Mouse (Mus musculus): ENCODE data around the gene Dusp10.

Dusp10 gene

DNA sequence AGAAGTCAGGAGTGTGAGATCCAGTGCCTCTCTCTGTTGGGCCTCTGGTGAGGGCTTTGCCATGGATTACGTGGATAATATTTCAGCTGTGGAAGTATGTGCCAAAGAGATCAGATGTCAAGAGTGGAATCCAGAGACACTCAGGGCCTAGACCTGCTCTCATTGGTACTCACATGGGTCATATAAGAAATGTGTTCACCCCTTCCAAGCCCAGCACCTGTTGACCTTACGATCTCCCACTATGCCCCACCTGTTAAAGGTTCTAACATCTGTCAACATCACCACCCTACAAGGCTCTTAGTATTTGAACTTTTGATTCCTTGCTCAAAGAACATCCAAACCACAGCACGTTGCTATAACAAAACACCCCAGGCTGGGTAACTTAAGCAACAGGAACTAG is 46.7 kb downstream of the Dusp10 start:
- DNase-seq = no peak

DNA sequence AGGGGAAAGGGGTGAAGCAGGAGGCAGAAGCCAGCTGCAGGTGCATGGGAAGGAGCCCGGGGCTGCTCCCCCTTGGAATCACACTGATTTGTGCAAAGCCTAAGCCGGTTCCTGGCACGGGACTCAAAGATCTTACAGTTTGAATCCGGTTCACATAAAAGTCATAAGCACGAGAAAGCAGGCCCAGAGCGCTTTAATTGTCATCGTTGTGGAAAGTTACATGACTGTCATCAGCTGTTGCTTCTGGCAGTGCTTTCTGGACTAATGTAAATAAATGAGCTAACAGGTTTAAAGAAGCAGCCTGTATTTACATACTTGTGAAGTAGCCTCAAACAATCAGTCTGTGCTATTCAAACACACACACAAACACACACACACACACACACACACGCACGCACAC is 47.3 kb downstream of the Dusp10 start:
- no peak for DNase-seq

DNA sequence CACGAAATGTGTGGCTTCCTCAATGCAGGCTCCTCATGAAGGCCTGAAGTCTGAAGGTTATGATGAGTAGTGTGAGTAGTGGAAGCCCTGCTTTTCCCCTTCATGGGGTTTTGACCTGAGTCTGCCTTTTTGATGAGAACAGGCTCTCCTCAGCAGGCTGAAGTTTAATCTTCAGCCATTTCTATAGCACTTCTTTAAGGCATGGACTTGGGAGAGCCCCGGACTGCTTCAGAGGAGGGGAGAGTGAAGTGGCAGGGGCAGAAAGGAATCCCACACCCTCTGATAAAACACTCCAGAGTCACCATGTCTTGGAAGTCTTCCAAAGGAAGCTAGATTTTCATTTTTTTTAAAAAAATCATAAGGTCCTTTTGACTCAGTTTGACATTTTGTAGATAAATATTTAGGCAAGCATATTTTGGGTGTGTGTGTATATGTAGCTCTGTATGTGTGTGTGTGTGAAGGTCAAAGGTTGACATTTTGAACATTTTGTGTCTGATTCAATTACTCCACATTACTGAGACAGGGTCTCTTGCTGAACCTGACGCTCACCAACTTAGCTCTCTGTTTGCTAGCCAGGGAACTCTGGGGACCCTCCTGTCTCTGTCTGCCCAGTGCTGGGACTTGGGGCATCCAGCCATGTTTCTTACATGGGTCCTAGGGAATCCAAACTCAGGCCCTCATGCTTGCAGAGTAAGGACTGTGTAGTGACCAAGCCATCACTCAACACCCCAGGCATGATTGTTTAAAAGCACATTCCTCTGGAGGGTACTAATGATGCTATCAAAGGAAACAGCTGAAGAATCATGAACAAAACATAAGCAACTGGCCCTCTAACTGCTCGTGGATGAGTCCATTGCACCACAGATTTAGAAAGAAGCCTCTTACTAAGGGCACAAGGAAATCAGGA is 48.0 kb downstream of the Dusp10 start:
- DNase-seq = no peak

DNA sequence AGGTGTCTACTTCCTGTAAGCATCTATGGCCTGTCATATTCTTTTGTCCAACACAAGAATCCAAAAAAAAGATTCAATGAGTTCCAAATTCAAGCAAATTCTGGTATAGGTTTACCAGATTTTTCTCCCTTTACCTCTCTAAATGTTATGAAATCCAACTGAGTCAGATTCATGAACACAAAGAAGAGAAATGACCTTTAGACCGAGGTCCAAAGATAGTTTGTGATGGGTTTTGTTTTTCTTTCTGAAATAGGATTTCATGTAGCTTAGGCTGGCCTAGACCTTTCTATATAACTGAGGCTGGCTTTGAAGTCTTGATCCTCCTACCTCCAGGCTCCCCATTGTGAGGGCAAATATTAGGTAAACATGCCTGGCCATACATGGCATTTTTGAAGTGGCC is 48.8 kb downstream of the Dusp10 start:
- no peak for DNase-seq

DNA sequence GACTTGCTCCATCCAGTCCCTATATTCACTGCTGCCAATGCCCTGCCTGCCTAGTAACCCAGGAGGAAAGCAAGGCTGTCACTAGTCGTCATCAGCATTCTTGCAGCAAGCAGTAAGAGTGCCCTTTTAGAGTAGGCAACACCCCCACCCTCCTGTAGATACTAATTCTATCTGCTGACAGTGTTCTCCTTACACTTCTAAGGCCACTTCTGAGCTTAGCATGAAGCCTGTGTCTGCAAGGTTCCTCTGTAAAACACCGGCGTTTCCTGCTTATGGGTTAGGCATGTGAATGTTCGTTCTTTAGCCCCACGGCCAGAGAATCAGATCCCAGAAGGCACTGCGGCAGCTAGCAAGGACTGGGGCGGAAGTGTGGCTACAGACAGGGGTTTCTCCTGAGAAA is 51.2 kb downstream of the Dusp10 start:
- DNase-seq = peak; percentile 67

DNA sequence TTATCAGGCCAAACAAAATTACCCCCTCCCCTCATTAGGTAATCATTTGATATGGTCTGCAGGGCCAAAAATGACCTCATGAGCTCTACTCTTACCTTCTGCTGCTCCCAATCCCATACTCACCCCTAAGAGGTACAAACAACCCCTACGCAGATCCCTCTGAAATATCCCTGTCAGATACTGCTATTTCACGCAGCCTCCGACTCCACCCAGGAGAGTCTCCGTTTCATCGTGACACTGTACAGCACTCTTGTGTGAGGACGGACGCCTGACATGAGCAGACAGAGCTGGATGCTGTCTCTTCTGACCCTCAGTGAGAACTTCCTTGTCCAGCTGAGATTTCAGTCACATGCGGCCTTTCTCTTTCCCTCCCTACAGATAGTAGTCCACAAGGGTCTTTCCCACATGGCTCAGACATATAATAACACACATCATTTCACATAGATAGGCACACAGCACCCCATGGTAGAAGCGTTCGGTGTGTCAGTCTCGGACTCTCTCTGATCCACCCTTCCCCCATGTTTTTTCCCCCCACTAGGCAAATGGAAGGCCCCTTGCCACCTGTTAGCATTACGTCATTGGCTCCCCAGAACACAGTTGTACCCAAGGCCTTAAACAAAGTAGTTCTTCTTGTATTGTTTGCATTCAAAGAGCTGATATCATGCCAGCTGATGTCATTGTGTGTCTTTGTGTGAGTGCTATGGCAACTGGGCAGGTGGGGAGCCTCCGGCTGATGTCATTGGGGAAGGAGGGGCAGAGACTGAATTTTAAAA is 52.7 kb downstream of the Dusp10 start:
- DNase-seq = no peak

DNA sequence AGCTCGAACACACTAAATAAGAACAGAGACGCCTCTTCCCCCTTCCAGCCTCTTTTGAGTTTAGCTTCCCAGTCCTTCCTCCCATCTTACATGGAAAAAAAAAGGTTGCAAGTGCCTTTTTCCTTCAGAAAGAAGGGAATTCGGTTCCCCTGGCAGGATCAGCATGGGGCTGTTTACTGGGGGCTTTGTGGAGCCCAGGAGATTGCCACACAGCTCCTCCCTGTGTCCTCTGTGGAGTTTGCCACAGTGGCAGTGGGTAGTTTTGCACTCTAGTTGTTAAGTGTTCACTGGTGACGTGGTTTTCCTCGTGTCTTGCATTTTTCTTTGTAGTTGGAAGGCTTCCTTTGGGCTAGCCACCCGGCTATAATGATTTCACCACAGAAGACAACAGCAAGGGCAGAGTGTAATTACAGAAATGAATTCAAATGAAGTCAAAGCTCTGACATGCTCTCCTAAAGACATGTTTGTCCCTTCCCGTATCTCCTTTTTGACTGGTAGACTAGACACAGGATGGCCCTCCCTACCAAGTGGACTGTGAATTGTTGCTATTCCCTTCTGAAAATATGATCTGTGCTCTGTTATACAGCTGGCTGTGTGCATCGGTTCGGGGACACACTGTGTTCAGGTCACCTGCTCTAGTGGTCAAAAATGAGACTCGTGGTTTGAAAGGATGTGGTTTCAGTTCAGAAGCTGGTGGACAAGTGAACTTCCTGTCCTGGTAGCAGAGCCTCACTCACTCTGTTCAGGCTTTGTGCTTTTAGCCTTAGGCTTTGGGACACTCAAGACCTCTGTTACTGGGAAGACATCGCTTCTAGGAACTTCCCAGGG is 53.6 kb downstream of the Dusp10 start:
- no peak for DNase-seq

DNA sequence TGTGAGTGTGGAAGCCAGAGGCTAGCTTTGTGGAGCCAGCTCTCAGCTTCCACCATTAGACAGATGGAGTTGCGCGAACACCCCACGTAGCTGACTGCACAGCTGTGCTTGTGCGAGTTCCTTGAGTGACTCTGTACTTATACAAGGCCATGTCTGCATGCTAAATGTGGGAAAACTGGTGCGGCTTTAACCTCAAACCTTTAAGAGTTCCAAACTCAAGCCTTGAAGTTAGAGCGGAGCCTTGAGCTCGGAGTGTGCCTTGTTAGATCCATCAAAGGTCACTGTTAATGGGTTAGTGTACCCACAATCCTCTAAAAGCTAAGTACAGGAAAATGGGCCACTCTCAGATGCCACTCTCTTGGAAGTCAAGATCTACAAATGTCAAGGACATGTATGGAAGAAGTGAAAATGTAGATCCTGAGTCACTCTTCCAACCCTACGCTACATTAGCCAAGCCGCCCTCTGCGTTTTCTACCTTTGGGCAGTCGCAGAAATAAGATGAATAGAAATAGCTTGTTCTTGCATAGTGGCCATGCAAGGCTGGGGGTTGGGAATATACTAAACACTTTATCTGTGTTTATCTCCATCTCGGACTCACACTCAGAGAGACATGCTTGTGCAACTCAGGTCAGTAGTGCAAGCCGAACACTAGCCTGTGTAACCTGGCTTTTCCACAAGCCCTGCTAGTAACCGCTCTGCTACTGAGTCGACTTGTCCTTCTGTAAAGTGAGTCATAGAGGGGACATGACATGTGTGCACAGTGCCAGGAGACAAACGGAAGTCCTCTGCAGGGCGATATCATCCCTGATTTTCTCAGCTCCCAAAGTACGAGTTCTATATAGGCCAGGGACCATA is 54.8 kb downstream of the Dusp10 start:
- no peak for DNase-seq

DNA sequence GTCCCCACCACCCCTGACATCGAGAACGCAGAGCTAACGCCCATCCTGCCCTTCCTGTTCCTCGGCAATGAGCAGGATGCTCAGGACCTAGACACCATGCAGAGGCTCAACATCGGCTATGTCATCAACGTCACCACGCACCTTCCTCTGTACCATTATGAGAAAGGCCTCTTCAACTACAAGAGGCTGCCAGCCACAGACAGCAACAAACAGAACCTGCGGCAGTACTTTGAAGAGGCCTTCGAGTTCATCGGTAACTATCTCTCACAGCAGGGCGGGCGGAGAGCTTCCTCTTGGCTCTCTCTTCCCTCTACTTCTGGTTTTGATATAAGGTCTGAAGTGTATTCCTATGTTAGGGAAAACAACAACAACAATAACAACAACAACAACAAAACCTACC is 55.9 kb downstream of the Dusp10 start:
- no peak for DNase-seq

DNA sequence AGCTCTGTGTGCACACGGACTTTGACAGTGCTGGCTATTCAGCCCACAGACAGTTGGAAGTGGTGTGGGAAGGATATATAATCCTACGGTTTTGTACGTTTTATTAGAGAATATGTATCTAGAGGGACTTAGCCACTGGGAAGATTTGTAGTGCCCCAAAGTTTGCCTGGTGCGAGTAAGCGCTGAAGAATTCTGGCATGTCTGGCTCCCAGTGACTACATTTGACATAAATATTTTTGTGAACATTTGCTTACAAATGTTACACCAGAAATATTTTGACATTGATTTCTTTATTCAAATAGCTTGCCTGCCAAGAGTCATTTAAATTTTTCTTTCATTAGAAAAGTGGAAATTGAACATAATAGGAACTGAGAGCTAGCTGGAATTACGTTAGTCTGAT is 63.0 kb downstream of the Dusp10 start:
- no peak for DNase-seq

DNA sequence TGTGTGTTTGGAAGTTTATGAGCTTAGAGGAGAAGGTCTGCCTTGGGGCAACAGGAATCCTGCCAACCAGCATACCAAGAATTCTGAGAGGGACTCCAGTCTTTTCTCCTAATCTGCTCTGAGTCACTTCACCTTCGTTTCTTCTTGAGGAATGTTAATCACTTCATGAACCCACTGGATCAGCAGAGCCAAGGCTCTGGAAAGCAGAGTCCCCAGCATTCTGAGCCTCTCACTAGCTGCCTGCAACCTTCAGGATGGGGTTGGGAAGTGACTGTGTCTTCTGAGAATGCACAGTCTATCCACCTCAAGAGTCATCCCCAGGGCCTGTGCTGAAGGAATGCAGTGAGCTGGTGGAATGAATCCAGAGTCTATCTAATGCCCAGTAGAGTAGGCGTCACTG is 63.7 kb downstream of the Dusp10 start:
- no peak for DNase-seq

DNA sequence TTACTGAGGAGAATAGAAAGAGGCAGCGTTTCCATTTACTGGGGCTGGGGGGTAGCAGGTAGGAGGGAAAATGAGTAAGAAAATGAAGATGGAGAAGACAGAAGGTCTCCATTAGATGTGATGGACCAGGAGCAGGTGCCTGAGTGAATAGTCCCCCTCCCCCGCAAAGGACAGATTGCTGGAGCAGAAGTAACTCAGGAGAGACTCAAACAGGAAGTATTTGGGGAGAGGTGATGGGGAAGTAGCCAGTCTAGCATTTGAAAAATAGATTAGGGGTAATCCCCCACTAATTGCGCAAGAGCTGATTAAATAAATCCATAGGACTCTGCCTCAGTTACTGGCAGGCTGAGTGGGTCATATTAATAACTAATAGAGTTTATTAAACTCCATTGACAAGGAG is 66.2 kb downstream of the Dusp10 start:
- DNase-seq = no peak

DNA sequence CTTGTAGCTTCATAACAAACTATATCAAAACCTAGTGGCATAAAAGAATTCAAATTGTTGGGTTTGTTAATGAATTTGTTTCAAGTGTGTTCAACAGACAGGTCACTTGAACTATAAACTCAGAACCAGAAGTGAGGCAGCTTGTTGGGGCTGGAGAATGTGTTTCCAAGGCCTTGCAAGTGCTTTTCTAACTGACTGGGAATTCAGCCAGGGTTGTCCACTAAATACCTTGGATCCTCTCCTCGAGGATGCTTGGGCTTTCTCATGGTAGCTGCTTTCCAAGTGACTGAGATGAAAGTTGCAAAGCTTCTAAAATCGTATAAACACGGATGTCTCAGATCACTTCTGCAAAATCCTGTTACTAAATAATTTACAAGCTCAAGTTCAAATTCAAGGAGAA is 69.6 kb downstream of the Dusp10 start:
- no peak for DNase-seq

DNA sequence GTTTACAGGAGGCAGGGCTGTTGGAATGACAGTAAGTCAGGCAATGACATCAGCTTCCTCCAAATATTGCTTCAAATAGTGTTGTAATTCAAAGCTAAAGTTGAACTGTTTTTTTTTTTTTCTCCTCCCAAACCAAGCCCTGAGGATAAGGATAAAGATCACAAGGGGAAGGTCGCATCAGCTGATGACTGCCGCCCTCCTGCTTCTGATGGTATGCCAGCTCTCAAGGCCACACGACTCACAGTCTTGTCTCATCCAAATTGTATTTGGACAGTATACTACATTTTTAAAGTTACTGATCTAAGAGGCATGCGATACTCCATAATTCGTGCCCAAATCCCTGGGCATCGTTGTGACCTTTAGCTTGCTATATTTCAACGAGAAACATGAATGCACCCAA is 70.1 kb downstream of the Dusp10 start:
- DNase-seq = no peak

DNA sequence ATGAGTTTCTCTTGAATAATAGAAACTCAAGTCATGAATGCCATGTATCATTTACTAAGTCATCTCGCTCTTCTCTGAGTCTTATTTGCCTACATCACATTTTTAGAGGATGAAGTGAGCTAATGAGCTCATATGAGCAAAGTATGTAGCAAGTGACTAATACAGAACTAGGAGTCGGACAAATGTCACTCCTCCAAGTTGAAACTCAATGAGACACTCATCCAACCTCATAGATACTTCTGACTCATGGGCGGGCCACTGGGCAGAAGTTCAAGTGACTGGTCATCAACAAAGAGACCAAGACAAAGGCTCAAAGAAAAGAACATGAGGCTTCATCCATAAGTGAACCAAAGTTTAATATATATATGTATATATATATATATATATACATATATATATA is 71.9 kb downstream of the Dusp10 start:
- DNase-seq = no peak

DNA sequence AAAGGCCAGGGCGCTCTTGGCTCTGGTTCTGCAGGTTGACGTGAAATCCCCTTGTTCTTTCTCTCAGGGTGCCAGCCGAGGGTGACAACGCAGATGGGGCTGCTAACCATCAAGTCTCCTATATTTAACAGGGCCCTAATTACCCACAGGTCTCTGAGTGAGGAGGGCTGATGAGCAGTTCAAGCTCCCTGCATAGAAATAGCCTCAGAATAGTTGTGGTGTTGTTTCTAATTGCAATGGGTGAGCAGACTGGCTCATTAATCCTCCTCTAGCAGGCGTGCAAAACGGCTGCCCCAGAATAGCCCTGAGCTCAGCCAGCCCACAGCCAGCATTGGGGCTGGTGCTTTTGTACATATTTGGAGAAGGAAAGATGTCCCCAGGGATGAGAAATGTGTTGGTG is 77.4 kb downstream of the Dusp10 start:
- no peak for DNase-seq

DNA sequence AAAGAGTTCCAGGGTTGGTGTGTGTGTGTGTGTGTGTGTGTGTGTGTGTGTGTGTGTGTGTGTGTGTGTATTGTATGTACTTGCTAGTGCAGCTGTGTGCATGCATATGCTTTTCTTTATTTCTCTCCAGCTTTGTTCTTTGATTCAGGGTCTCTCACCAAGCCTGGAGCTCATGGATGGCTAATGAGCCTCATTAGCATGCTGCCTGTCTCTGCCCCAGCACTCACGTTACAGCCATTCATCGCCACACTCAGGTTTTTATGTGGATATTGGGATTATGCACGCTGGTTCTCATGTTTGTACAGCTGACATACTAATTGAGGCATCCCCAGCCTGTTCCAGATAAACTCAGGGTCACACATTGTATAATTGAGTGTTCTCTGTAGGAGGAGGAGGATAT is 81.8 kb downstream of the Dusp10 start:
- no peak for DNase-seq

DNA sequence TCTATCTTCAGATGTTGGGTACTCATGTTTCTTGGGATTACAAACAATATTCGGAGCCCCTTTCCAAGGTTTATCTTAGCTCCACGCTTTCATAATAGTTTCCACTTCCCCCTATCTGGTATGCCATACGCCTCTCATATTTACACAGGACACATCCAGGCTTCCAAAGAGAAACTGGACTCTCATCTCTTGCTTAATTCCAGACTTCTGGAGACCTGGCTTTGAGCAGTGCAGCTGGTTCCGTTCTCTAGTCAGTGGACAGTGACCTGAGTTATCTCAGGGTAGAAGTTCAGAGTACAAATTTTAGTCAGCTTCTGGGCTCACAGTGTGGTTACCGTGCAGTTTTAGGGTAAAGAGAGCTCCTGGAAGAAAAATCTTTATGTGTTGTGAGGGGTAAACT is 87.3 kb downstream of the Dusp10 start:
- DNase-seq = no peak

DNA sequence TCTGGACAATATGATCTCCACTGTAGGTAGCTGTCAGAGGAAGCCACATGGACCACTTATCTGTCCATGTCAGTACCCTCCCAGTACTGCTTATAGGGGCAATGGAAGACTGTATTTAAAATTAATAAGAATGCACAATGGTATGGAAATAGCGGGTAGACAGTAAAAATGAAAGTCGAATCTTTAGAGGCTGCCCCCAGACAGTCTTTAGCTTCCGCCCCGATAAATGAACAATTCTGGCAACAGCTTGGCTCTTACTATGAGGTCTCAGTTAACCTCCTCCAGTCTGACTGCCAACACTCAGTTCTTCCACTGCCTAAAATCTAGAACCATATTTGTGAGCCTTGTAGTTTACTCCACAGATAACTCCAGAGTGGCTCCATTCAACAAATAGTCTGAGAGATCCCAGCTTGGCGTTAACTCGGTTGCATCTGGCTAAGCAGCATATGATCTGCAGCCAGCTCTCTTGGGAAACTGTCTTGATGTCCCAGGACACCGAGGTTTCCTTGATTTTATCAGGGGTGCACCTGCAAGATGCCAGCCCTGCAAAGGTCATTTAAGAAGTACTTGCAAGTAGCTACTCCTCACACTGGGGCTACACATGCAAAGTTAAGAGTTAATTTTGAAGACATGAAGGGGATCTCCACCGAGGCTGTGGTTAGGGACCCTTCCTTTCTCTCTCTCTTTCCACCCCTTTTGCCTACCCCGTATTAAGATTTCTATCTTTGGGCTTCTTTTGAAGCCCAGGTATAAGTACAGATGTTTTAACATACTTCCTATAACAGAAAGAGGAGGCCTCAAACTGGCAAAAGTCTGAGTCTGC is 88.0 kb downstream of the Dusp10 start:
- peak; percentile 44 for DNase-seq

DNA sequence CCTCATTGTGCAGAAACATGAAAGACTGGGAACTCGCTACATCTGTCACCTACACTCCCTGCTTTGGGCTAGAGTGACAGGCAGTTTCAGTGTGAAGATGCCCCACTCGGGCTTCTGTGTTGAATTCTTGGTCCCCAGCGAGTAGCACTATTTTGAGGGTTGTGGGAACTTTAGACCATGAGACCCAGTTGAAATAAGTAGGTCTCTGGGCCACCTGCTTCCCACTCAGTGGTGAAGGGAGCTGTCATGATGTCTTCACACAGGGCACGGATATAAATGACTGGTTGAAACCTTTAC is 88.6 kb downstream of the Dusp10 start:
- peak; percentile 58 for DNase-seq

DNA sequence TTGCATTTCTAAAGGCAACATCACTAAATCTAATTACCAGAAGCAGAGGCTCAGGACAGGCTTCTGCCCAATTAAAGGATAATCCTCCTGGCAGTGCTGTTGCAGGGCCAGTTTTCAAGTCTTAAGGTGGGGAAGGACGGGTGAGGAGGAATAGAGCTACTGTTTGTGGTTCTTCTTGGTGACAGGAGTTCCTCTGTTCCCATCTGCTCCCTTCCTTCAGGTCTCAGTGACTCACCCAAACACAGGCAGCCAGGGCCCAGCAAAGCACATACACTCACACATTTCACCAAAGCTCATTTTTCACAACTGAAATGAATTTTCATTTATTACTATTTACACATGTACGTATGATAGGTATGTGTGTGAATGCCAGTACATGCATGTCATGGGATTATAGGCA is 93.7 kb downstream of the Dusp10 start:
- DNase-seq = no peak

DNA sequence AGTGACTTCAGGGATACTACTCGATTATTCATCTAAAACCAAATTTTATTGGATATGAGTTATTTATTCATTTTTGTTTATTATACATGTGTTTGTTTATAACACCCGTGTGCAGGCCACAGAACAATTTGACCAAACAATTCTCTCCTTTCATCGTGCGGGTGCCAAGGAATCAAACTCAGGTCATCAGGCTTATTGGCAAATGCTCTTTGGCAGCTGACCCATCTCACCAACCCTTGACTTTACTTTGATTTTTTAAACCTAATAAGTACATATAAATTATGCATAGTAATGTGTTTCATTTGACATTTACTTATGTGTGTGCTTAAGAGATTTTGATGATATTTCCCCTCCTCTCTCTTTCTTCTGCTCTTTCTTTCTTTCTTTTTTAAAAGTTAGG is 94.3 kb downstream of the Dusp10 start:
- no peak for DNase-seq
